In genomic region chr3:38227596-38227995, GRCm38 (mm10) we compare ENCODE assay signal across 9 mouse cellular contexts.
DNase-seq lines count a peak whose midpoint lies in the region; ATAC-seq and TF ChIP-seq lines count a peak whose summit lies in the region.
"Had no signal": no experiment of that assay in that cellular context is flagged by ENCODE, and none has a peak within 500 bp of the region (broad histone marks: within the 10 kb centered on the region; RNA-seq: fewer than 3 reads in every experiment).

No protein-coding gene starts in this region.

- peak; percentile 62 for TF ChIP-seq CTCF in cortical plate, adult 2 months (IDR thresholded peaks at IDR 0.05; ENCODE audit: extremely low read depth, insufficient read depth, low read length)
- TF ChIP-seq CTCF in small intestine, adult 2 months (IDR thresholded peaks at IDR 0.05; ENCODE audit: extremely low read depth, insufficient read length, insufficient replicate concordance, low read depth, low read length) = peak; percentile 99; the same call in 1 of the 2 replicates

- no peaks in the 10 kb centered on the region for H3K9me3 ChIP-seq in midbrain, embryonic 10.5 days (replicated peaks)
- no peaks in the 10 kb centered on the region for H3K9me3 ChIP-seq in midbrain, embryonic 15.5 days
- H3K9me3 ChIP-seq: heart, embryonic 13.5 days had no signal

- ATAC-seq in midbrain, embryonic 15.5 days (replicated peaks) = no peak
- ATAC-seq in inflammation-experienced regulatory T-cells, adult 6 months = peak; percentile 63
- no peak for ATAC-seq in erythroblast, adult 5-6 weeks (replicated peaks; ENCODE audit: low FRiP score, poor library complexity, severe bottlenecking)

- H3K27ac ChIP-seq in midbrain, embryonic 10.5 days (replicated peaks) = no peak overlapping the region
- H3K27ac ChIP-seq in midbrain, embryonic 15.5 days = no peak overlapping the region
- no peak overlapping the region for H3K27ac ChIP-seq in cortical plate, adult 2 months (ENCODE audit: insufficient read depth, low read length)
- H3K27ac ChIP-seq in small intestine, adult 2 months (ENCODE audit: insufficient read depth, low read depth, low read length) = no peak overlapping the region
- H3K27ac ChIP-seq: heart, embryonic 13.5 days had no signal

- H3K27me3 ChIP-seq in midbrain, embryonic 10.5 days (ENCODE audit: low read depth, poor library complexity, severe bottlenecking) = no peaks in the 10 kb centered on the region
- H3K27me3 ChIP-seq in midbrain, embryonic 15.5 days (replicated peaks) = no peaks in the 10 kb centered on the region
- no peaks in the 10 kb centered on the region; the same call in 1 of the 2 replicates for H3K27me3 ChIP-seq in small intestine, adult 2 months (ENCODE audit: control insufficient read depth, insufficient read depth, low read length)
- H3K27me3 ChIP-seq: heart, embryonic 13.5 days had no signal

- H3K4me2 ChIP-seq in midbrain, embryonic 15.5 days = no peak overlapping the region
- H3K4me2 ChIP-seq: heart, embryonic 13.5 days had no signal

- peaks cover 37% of the 10 kb centered on the region for H3K4me1 ChIP-seq in midbrain, embryonic 10.5 days
- H3K4me1 ChIP-seq in midbrain, embryonic 15.5 days = peaks cover 16% of the 10 kb centered on the region; the same call in 1 of the 2 replicates
- no peaks in the 10 kb centered on the region for H3K4me1 ChIP-seq in cortical plate, adult 2 months (ENCODE audit: control insufficient read depth, insufficient read depth, low read length)
- H3K4me1 ChIP-seq in small intestine, adult 2 months (ENCODE audit: control insufficient read depth, insufficient read depth, insufficient read length, low read length) = no peaks in the 10 kb centered on the region

- 34% methylated on average over 6 of the region's 6 CpGs for WGBS in midbrain, embryonic 10.5 days
- 25% methylated on average over 6 of the region's 6 CpGs for WGBS in midbrain, embryonic 15.5 days
- WGBS in small intestine, adult 2 months = 16% methylated on average over 6 of the region's 6 CpGs

- no peak overlapping the region for H3K4me3 ChIP-seq in midbrain, embryonic 10.5 days
- no peak overlapping the region for H3K4me3 ChIP-seq in midbrain, embryonic 15.5 days
- H3K4me3 ChIP-seq in cortical plate, adult 2 months (ENCODE audit: insufficient read depth, low read length) = no peak overlapping the region
- no peak overlapping the region for H3K4me3 ChIP-seq in small intestine, adult 2 months (ENCODE audit: low read depth, low read length)
- H3K4me3 ChIP-seq: heart, embryonic 13.5 days had no signal

- no peaks in the 10 kb centered on the region for H3K36me3 ChIP-seq in midbrain, embryonic 10.5 days
- H3K36me3 ChIP-seq in midbrain, embryonic 15.5 days (replicated peaks) = no peaks in the 10 kb centered on the region
- H3K36me3 ChIP-seq in small intestine, adult 2 months (ENCODE audit: control insufficient read depth, insufficient read depth, low read length) = no peaks in the 10 kb centered on the region
- H3K36me3 ChIP-seq: heart, embryonic 13.5 days had no signal

- H3K9ac ChIP-seq in midbrain, embryonic 15.5 days = no peak overlapping the region
- H3K9ac ChIP-seq: heart, embryonic 13.5 days had no signal

- DNase-seq in midbrain, embryonic 10.5 days (ENCODE audit: low spot score) = peak; percentile 58
- peak; percentile 56 for DNase-seq in T-cell, adult 2 months (ENCODE audit: low spot score)
- peak; percentile 46 to 55 for DNase-seq in lung, adult 18-20 months

- TF ChIP-seq POLR2A in cortical plate, adult 2 months (IDR thresholded peaks at IDR 0.05; ENCODE audit: extremely low read depth, insufficient read depth, low read length) = no peak
- TF ChIP-seq POLR2A in small intestine, adult 2 months (IDR thresholded peaks at IDR 0.05; ENCODE audit: low read depth, low read length) = no peak
